Mouse (Mus musculus) heart, adult 9 months (tissue): ENCODE results near the gene Eif4e1b.
A peak's percentile ranks its signal among the peaks of the same experiment; 100 is the strongest.

Experiments used
- DNase-seq, 2 experiments: peaks; one replicate each; pipeline ENCODE4 v3.0.0; 2022; ENCODE audit warnings: low spot score in 2 of 2

Gene Eif4e1b

GRCm38 (mm10) chr13:54799701-54800100, 15.9 kb downstream of the Eif4e1b start:
- DNase-seq: peak; percentile 45 to 67

DNA sequence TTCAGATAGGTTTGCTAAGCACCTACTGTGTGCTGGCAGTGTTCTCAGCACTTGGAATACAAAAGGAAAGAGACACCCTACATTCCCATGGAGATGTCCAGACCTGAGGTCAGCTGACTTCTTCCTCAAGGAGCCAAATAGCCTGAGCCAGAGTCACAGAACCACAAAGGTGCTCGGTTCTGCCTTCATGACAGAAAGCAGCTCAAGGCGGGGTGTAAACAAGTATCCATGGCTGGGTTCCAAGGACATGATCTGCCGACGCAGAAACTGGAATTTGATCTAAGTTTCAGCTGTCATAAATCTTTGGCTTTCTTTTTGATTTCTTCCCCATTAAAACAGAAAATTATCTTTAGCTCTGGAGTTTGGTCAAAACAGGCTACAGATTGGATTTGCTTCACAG, 16.4 kb downstream of the Eif4e1b start:
- no peak for DNase-seq

DNA sequence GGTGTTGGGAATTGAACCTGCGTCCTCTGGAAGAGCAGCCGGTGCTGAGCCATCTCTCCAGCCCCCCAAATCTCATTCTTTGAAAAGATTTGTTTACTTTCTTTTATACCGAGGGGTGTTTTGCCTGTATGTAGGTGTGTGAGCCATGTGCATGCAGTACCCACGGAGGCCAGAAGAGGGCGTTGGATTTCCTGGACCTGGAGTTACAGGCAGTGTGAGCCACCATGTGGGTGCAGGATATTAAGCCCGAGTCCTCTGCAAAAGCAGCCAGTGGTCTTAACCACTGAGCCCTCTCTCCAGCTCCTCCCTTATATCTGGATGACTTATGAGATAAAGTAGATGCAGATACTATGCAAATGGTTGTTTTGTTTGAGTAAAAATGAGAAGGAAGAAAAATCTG, 19.2 kb downstream of the Eif4e1b start:
- no peak for DNase-seq

DNA sequence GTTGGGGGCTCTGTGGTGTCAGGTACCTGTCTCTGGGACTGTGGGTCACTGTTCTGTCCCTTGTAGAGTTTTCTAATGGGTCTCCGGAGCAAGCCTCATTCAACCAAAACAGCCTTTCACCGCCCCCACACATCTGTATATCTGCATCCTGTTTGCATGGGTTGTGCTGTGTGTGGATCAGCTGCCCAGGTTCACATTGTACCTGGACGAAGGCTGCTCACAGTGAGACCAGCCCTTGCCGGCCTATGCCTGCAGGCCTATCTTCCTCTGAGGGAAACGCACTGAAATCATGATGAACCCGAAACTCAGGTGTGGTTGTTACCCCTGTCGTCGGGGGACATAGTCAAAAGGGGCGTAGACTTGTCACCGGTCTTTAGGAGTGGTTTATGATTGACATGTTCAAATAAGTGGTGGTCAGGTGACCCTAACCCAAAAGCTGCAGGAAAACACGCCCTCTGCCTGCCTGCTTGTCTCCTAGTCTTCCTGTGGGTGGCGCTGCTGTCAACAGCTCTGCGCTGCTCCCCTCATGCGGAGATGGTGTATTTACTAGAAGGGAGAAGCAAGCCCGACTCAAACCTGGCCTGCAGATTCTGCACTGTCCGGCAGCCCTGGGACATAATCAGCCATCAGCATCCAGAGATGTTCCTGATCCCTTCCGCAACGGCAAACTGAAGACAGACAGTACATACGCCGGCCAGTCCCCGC, 21.5 kb downstream of the Eif4e1b start:
- DNase-seq: no peak

GRCm38 (mm10) chr13:54806434-54806976, 22.7 kb downstream of the Eif4e1b start:
- DNase-seq: no peak

GRCm38 (mm10) chr13:54808067-54808466, 24.3 kb downstream of the Eif4e1b start:
- no peak for DNase-seq

GRCm38 (mm10) chr13:54811476-54811875, 27.7 kb downstream of the Eif4e1b start:
- no peak for DNase-seq

DNA sequence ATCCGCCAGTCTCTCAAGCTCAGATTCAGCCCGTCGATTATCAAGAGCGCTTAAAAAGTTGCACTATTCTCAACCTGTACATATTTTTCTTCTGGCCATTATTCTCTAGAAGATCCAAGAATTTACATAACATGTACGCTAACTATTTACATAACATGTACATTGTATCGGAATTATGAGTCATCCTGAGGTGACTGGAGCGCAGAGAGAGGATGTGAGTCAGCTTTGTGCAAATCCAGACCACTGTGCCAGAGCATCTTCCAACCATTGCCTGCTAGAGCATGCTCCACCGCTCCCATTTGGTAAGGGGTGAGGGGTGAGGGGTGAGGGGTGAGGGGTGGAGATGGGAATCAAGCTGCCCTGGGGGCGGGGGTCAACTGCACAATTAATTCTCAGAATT, 29.6 kb downstream of the Eif4e1b start:
- DNase-seq: no peak

DNA sequence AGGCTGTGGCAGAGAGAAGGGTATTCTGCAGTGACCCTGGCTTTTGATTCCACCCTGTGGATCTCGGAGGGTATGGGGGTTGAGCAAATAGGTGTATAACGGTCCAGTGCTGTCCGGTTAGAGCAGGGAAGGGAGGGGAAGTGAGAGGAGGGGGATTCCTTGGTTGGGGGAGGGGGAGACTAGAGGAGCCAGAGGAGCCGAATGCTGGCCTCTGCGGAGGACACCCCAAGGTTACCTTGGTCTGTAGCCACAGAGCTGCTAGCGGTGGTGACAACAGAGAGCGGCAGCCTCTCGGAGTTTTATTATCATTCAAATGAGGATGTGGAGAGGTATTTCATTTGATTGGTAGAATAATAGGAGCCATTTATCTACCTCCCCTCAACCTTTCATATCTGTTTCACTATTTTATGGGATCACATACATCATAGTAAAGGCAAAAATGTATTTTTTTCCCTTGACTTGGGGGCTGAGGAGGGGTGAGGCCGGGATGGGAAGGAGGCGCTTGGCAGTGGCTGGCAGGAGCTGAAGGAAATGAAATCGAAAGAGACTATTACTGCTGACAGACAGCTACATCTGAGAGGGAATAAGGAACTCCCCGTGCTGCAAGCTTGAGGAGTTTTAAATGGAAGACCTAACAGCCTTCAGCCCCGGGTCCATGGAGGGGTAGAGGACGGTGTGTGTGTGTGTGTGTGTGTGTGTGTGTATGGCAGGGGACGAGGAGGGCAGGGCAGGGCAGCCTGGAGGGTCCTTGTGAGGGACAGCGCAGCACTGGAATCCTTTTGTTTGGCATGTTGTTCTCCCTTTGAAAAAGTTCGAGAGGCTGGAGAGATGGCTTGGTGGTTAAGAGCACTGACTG, 34.8 kb downstream of the Eif4e1b start:
- no peak for DNase-seq

- no peak for DNase-seq
Measured at GRCm38 (mm10) chr13:54821106-54821505, 37.3 kb downstream of the Eif4e1b start.

DNA sequence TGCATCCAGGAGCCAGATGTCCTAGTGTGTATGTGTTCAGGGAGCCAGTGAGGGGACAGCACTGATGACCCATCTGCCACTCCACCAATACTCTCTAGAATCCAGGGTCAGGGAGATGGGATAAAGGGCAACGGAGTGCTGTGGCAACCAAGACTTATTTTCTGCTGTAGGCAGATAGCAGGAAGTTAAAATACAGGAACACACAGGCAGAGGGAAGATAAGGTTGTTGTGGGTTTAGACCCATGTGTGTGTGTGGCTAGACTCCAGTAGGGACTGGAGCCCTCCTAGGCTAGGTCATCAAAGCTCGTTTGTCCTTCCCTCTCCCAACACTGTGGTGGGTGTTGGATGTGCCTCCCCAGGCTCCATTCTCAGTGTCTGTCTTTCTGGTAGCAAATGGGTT, 38.1 kb downstream of the Eif4e1b start:
- no peak for DNase-seq

- DNase-seq: peak; percentile 44 to 47
Measured at GRCm38 (mm10) chr13:54824111-54824931, 40.5 kb downstream of the Eif4e1b start.

DNA sequence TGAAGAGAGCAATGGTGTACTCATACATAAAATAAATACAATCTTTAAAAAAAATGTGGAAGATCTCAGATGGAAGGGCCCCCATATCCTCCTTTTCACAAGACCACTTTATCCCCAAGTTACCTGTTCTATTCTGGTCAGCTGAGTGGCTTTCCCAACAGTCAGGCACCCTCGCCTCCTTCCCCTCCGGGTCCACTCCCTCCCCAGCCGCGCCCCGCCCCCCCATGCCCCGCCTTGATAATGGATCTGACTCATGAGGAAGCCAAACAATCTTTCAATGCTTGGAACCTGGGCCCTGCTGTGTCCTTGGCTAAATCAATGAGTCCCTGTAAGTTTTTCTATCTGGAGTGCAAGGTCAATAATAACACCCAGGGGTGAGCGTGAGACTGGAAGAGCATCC, 44.2 kb downstream of the Eif4e1b start:
- no peak for DNase-seq

DNA sequence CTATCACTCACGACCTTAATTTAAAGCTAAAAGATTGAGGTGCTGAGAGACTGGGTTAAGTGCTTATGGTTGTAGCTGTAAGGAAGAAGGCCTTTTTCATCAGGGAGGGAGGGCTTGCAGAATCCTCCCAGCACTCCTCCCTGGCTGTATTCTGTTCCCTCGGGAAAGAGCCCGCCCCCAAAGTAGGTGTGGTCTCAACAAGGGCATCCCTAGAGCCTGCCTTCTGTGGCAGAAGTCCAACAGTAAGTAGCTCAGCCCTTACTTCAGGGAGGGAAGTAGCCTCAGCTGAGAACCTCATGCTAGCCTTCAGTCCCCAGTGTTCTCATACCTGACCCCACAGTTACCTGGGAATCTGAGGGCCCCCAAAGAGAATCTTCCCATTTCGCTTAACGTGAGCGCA, 44.7 kb downstream of the Eif4e1b start:
- DNase-seq: no peak

GRCm38 (mm10) chr13:54829450-54829849, 45.7 kb downstream of the Eif4e1b start:
- DNase-seq: no peak

GRCm38 (mm10) chr13:54836351-54837030, 52.7 kb downstream of the Eif4e1b start:
- no peak for DNase-seq

GRCm38 (mm10) chr13:54837061-54837460, 53.3 kb downstream of the Eif4e1b start:
- no peak for DNase-seq

GRCm38 (mm10) chr13:54837471-54837889, 53.7 kb downstream of the Eif4e1b start:
- no peak for DNase-seq
